29 mouse cellular contexts compared by ENCODE assay signal in genomic region chr14:68182606-68183005, GRCm38 (mm10).
DNase-seq lines count a peak whose midpoint lies in the region; ATAC-seq lines count a peak whose summit lies in the region.
"Had no signal": no experiment of that assay in that cellular context is flagged by ENCODE, and none has a peak within 500 bp of the region (broad histone marks: within the 10 kb centered on the region; RNA-seq: fewer than 3 reads in every experiment).

No protein-coding gene starts in this region.

- H3K4me1 ChIP-seq in heart, embryonic 10.5 days = peaks cover 7% of the 10 kb centered on the region
- H3K4me1 ChIP-seq in heart, embryonic 14.5 days (ENCODE audit: control insufficient read depth in 2 of 2, insufficient read depth in 2 of 2, low read length in 2 of 2) = no peaks in the 10 kb centered on the region
- H3K4me1 ChIP-seq in midbrain, embryonic 11.5 days (ENCODE audit: control insufficient read depth, insufficient read depth, low read length) = no peaks in the 10 kb centered on the region
- no peaks in the 10 kb centered on the region for H3K4me1 ChIP-seq in midbrain, embryonic 15.5 days
- H3K4me1 ChIP-seq: embryonic facial prominence, embryonic 13.5 days; forebrain, embryonic 13.5 days had no signal

- DNase-seq in heart, embryonic 10.5 days (ENCODE audit: low spot score) = peak; percentile 69
- DNase-seq in heart, postnatal 14 days = no peak
- DNase-seq in heart, adult 9 months (ENCODE audit: low spot score in 2 of 2) = no peak
- DNase-seq in midbrain, embryonic 11.5 days (ENCODE audit: low spot score, missing footprints) = no peak
- no peak for DNase-seq in c-Kit-positive CD71-positive TER-119-positive erythroid progenitor cells, embryonic 14.5 days (ENCODE audit: low spot score)
- DNase-seq: adrenal gland, adult 8-10 months; adrenal gland, postnatal 25 days; cerebellum, adult 18-20 months; cerebellum, adult 9-10 months; cerebellum, postnatal 14 days; gastrocnemius, postnatal 10 days; gastrocnemius, postnatal 36 days; heart, postnatal 36 days; kidney, adult 18-20 months; kidney, adult 9 months had no signal

- no peak overlapping the region for H3K9ac ChIP-seq in heart, embryonic 14.5 days (ENCODE audit: low read length)
- no peak overlapping the region for H3K9ac ChIP-seq in midbrain, embryonic 11.5 days (ENCODE audit: low read length)
- no peak overlapping the region for H3K9ac ChIP-seq in midbrain, embryonic 15.5 days
- H3K9ac ChIP-seq: embryonic facial prominence, embryonic 13.5 days; forebrain, embryonic 13.5 days; hindbrain, embryonic 14.5 days had no signal

- H3K27me3 ChIP-seq in heart, embryonic 10.5 days (ENCODE audit: insufficient read depth, poor library complexity, severe bottlenecking) = no peaks in the 10 kb centered on the region
- 0 out of 2 replicates have a peak, but pooled peaks cover 4% of the 10 kb centered on the region for H3K27me3 ChIP-seq in heart, embryonic 14.5 days (ENCODE audit: control insufficient read depth, insufficient read depth, low read length)
- H3K27me3 ChIP-seq in midbrain, embryonic 11.5 days (ENCODE audit: control insufficient read depth, insufficient read depth, low read length) = no peaks in the 10 kb centered on the region
- H3K27me3 ChIP-seq in midbrain, embryonic 15.5 days (replicated peaks) = no peaks in the 10 kb centered on the region
- H3K27me3 ChIP-seq: embryonic facial prominence, embryonic 13.5 days; forebrain, embryonic 13.5 days had no signal

- 47% methylated on average over 9 of the region's 9 CpGs for WGBS in heart, embryonic 10.5 days
- 44% methylated on average over 9 of the region's 9 CpGs for WGBS in heart, embryonic 14.5 days
- WGBS in midbrain, embryonic 11.5 days = 45% methylated on average over 9 of the region's 9 CpGs
- WGBS in midbrain, embryonic 15.5 days = 46% methylated on average over 9 of the region's 9 CpGs

- intact Hi-C loops in heart, postnatal 14 days (cut with DNase I) = no loop called here

- H3K27ac ChIP-seq in heart, embryonic 10.5 days = no peak overlapping the region
- no peak overlapping the region for H3K27ac ChIP-seq in heart, embryonic 14.5 days (replicated peaks in 1 of 2; ENCODE audit: control insufficient read depth in 1 of 2, insufficient read depth in 1 of 2, low read depth in 2 of 2, low read length in 2 of 2)
- H3K27ac ChIP-seq in midbrain, embryonic 11.5 days (ENCODE audit: low read depth, low read length) = no peak overlapping the region
- H3K27ac ChIP-seq in midbrain, embryonic 15.5 days = no peak overlapping the region
- H3K27ac ChIP-seq: embryonic facial prominence, embryonic 10.5 days; embryonic facial prominence, embryonic 13.5 days; forebrain, embryonic 13.5 days; hindbrain, embryonic 14.5 days; hindbrain, postnatal 0 days had no signal

- no peak overlapping the region for H3K4me3 ChIP-seq in heart, embryonic 10.5 days
- H3K4me3 ChIP-seq in heart, embryonic 14.5 days (ENCODE audit: control insufficient read depth in 1 of 2, insufficient read depth in 1 of 2, low read depth in 1 of 2, low read length in 2 of 2) = no peak overlapping the region
- H3K4me3 ChIP-seq in midbrain, embryonic 11.5 days (ENCODE audit: low read depth, low read length) = no peak overlapping the region
- H3K4me3 ChIP-seq in midbrain, embryonic 15.5 days = no peak overlapping the region
- H3K4me3 ChIP-seq: embryonic facial prominence, embryonic 10.5 days; embryonic facial prominence, embryonic 13.5 days; erythroblast, embryonic 14.5 days; forebrain, embryonic 13.5 days had no signal

- H3K9me3 ChIP-seq in heart, embryonic 10.5 days = no peaks in the 10 kb centered on the region
- H3K9me3 ChIP-seq in heart, embryonic 14.5 days (ENCODE audit: control insufficient read depth, low read length) = no peaks in the 10 kb centered on the region
- H3K9me3 ChIP-seq in midbrain, embryonic 11.5 days (ENCODE audit: control insufficient read depth, low read length) = no peaks in the 10 kb centered on the region
- H3K9me3 ChIP-seq in midbrain, embryonic 15.5 days = no peaks in the 10 kb centered on the region
- H3K9me3 ChIP-seq: embryonic facial prominence, embryonic 10.5 days; embryonic facial prominence, embryonic 13.5 days; forebrain, embryonic 13.5 days had no signal

- no peak for ATAC-seq in heart, embryonic 14.5 days (ENCODE audit: insufficient number of reproducible peaks, insufficient read depth, low FRiP score, low read depth)
- peak; percentile 68 for ATAC-seq in midbrain, embryonic 11.5 days (ENCODE audit: low FRiP score)
- no peak for ATAC-seq in midbrain, embryonic 15.5 days (replicated peaks)
- ATAC-seq: activated CD4-positive, CD25-positive, alpha-beta regulatory T cell, adult 4 months; CD4-positive, CD25-positive, alpha-beta regulatory T cell, adult 4 months; forebrain, embryonic 13.5 days; forebrain, embryonic 16.5 days; hindbrain, postnatal 0 days; inflammation-experienced regulatory T-cells, adult 6 months; intestine, embryonic 16.5 days had no signal

- H3K36me3 ChIP-seq in heart, embryonic 10.5 days = no peaks in the 10 kb centered on the region
- no peaks in the 10 kb centered on the region for H3K36me3 ChIP-seq in heart, embryonic 14.5 days (ENCODE audit: control insufficient read depth, insufficient read depth, low read length)
- H3K36me3 ChIP-seq in midbrain, embryonic 11.5 days (ENCODE audit: control insufficient read depth, insufficient read depth, low read length) = no peaks in the 10 kb centered on the region
- no peaks in the 10 kb centered on the region for H3K36me3 ChIP-seq in midbrain, embryonic 15.5 days (replicated peaks)
- H3K36me3 ChIP-seq: embryonic facial prominence, embryonic 10.5 days; embryonic facial prominence, embryonic 13.5 days had no signal

- H3K4me2 ChIP-seq in heart, embryonic 14.5 days (ENCODE audit: low read length) = 0 out of 2 replicates have a peak overlapping the region, but pooled peaks have one; percentile 13
- H3K4me2 ChIP-seq in midbrain, embryonic 11.5 days = no peak overlapping the region
- no peak overlapping the region for H3K4me2 ChIP-seq in midbrain, embryonic 15.5 days
- H3K4me2 ChIP-seq: embryonic facial prominence, embryonic 13.5 days; forebrain, embryonic 13.5 days; heart, embryonic 11.5 days; hindbrain, embryonic 14.5 days had no signal
